Mouse (Mus musculus): ENCODE results near the gene Atp2c1.

GRCm38 (mm10) chr9:105502389-105502788 lies 24.7 kb downstream of the Atp2c1 start:
- TF ChIP-seq CHD2 (IDR thresholded peaks at IDR 0.05; ENCODE audit: low read depth, low read length) (no peak), ZC3H11A (IDR thresholded peaks at IDR 0.05; ENCODE audit: borderline replicate concordance, low read depth, low read length) (no peak), MAFK (IDR thresholded peaks at IDR 0.05; ENCODE audit: insufficient read depth, low read depth, low read length) (no peak), HCFC1 (IDR thresholded peaks at IDR 0.05; ENCODE audit: borderline replicate concordance, insufficient read depth, low read length) (no peak), ZNF384 (IDR thresholded peaks at IDR 0.05; ENCODE audit: low read depth, low read length) (no peak)

Data from ES-E14 (cell line).